Mouse (Mus musculus): ENCODE measurements around the gene Zfp455. TPM values are rescaled to one million over a fixed set of nuclear protein-coding genes. Genes with fewer than 3 reads are reported as not detected.
A peak's percentile ranks its signal among the peaks of the same experiment; 100 is the strongest.
"Not testable (repeated sequence)": the region's sequence is repeated elsewhere in the genome, so short reads cannot be mapped to it uniquely, and the experiment has no call there.

Gene Zfp455
- 0.12 and 0.36 TPM in 2 replicates for polyA plus RNA-seq (2012; rRNA removed)

GRCm38 (mm10) chr13:67194340-67194894 lies at the start of gene Zfp455:
Gene Zfp455 (plus strand): TSS chr13:67194506.
- no peak within 1 kb of the TSS for H3K27ac ChIP-seq (ENCODE audit: insufficient read depth, low read depth, low read length)
- no peaks in the 10 kb centered on the region for H3K4me1 ChIP-seq (ENCODE audit: control insufficient read depth, insufficient read depth, low read length)
- peak within 1 kb of the TSS; percentile 98 for H3K4me3 ChIP-seq (ENCODE audit: insufficient read depth, low read depth, low read length)
- no peaks in the 10 kb centered on the region for H3K27me3 ChIP-seq (replicated peaks; ENCODE audit: control insufficient read depth, insufficient read depth, low read length)
- no peaks in the 10 kb centered on the region for H3K36me3 ChIP-seq (ENCODE audit: control insufficient read depth, insufficient read depth, low read length)
- 2% methylated on average over 13 of the region's 13 CpGs for WGBS
- DNase-seq: peak; percentile 82
- TF ChIP-seq CTCF (conservative IDR thresholded peaks at IDR 0.05; ENCODE audit: insufficient read depth, insufficient read length, low read depth, low read length) (no peak), POLR2A (IDR thresholded peaks at IDR 0.05; ENCODE audit: low read depth, low read length) (no peak)

GRCm38 (mm10) chr13:67166122-67166521 lies 28.2 kb upstream of the Zfp455 start:
- not testable (repeated sequence) for DNase-seq; H3K4me1 ChIP-seq (ENCODE audit: control insufficient read depth, insufficient read depth, low read length); H3K36me3 ChIP-seq (ENCODE audit: control insufficient read depth, insufficient read depth, low read length); H3K27ac ChIP-seq (ENCODE audit: insufficient read depth, low read depth, low read length); H3K4me3 ChIP-seq (ENCODE audit: insufficient read depth, low read depth, low read length); H3K27me3 ChIP-seq (replicated peaks; ENCODE audit: control insufficient read depth, insufficient read depth, low read length)
- 55% methylated on average over 4 of the region's 4 CpGs for WGBS

- DNase-seq: peak; percentile 91
- H3K4me1 ChIP-seq (ENCODE audit: control insufficient read depth, insufficient read depth, low read length); H3K36me3 ChIP-seq (ENCODE audit: control insufficient read depth, insufficient read depth, low read length); H3K27me3 ChIP-seq (replicated peaks; ENCODE audit: control insufficient read depth, insufficient read depth, low read length): not testable (repeated sequence)
- Histone ChIP-seq H3K4me3 (ENCODE audit: insufficient read depth, low read depth, low read length) (peak within 1 kb of the TSS; percentile 97), H3K27ac (ENCODE audit: insufficient read depth, low read depth, low read length) (peak within 1 kb of the TSS; percentile 66)
- WGBS: under 1% methylated on average over 17 of the region's 17 CpGs
These were observed 21.1 kb upstream of the Zfp455 start, which contains the start of gene Rsl1 for GRCm38 (mm10) chr13:67172991-67173722. Gene Rsl1 (plus strand): TSS chr13:67173182.

DNA sequence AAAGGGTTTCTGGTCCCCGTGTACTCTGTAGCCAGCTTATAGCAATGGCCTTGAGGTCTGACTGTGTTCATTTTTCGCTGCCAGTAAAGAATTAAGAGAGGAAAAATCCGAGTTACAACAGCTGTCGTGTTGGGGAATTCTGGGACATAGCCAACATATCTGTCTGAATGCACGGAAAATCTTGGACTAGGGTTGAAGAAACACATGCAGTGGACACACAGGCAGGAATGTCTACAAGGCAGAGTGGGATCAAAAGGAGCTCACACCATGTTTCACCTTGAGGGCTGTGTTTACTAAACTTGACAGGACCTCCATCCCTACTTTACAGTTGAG lies 20.6 kb upstream of the Zfp455 start:
- H3K36me3 ChIP-seq (ENCODE audit: control insufficient read depth, insufficient read depth, low read length): no peaks in the 10 kb centered on the region
- no peak for DNase-seq
- no peak for TF ChIP-seq POLR2A (IDR thresholded peaks at IDR 0.05; ENCODE audit: low read depth, low read length)
- TF ChIP-seq CTCF (conservative IDR thresholded peaks at IDR 0.05; ENCODE audit: insufficient read depth, insufficient read length, low read depth, low read length): no peak
- H3K4me1 ChIP-seq (ENCODE audit: control insufficient read depth, insufficient read depth, low read length): peaks cover 3% of the 10 kb centered on the region; the same call in 1 of the 2 replicates
- WGBS: 16% methylated on average over 5 of the region's 5 CpGs
- no peak overlapping the region for H3K27ac ChIP-seq (ENCODE audit: insufficient read depth, low read depth, low read length)
- H3K4me3 ChIP-seq (ENCODE audit: insufficient read depth, low read depth, low read length): peak overlapping the region; percentile 97; the same call in 1 of the 2 replicates
- no peaks in the 10 kb centered on the region for H3K27me3 ChIP-seq (replicated peaks; ENCODE audit: control insufficient read depth, insufficient read depth, low read length)

DNA sequence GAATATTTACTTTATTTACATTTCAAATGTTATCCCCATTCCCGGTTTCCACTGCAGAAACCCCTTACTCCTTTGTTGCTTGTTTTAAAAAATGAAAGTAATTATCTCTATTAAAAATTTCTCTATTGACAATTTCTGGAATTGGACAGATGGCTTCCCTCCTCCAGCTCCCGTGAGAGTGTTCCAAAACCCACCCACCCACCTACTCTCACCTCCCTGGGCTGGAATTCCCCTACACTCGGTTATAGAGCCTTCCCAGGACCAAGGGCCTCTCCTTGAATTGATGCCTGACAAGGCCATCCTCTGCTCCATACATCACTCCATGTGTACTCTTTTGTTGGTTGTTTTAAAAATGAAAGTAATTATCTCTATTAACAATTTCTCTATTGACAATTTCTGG lies 7.3 kb downstream of the Zfp455 start:
- Histone ChIP-seq H3K4me1 (ENCODE audit: control insufficient read depth, insufficient read depth, low read length) (no peaks in the 10 kb centered on the region), H3K27ac (ENCODE audit: insufficient read depth, low read depth, low read length) (no peak overlapping the region), H3K4me3 (ENCODE audit: insufficient read depth, low read depth, low read length) (no peak overlapping the region), H3K27me3 (replicated peaks; ENCODE audit: control insufficient read depth, insufficient read depth, low read length) (no peaks in the 10 kb centered on the region), H3K36me3 (ENCODE audit: control insufficient read depth, insufficient read depth, low read length) (no peaks in the 10 kb centered on the region; the same call in 1 of the 2 replicates)
- TF ChIP-seq CTCF (conservative IDR thresholded peaks at IDR 0.05; ENCODE audit: insufficient read depth, insufficient read length, low read depth, low read length) (no peak), POLR2A (IDR thresholded peaks at IDR 0.05; ENCODE audit: low read depth, low read length) (no peak)
- 81% methylated on average over 3 of the region's 3 CpGs for WGBS
- no peak for DNase-seq

GRCm38 (mm10) chr13:67214015-67214607 lies 19.8 kb downstream of the Zfp455 start:
- TF ChIP-seq CTCF (conservative IDR thresholded peaks at IDR 0.05; ENCODE audit: insufficient read depth, insufficient read length, low read depth, low read length): 0 out of 2 replicates have a peak, but pooled peaks have one; percentile 19
- TF ChIP-seq POLR2A (IDR thresholded peaks at IDR 0.05; ENCODE audit: low read depth, low read length): no peak

More at GRCm38 (mm10) chr13:67214015-67214607, 19.8 kb downstream of the Zfp455 start:
- WGBS: 46% methylated on average over 4 of the region's 4 CpGs
- no peak overlapping the region for H3K27ac ChIP-seq (ENCODE audit: insufficient read depth, low read depth, low read length)
- no peaks in the 10 kb centered on the region for H3K36me3 ChIP-seq (ENCODE audit: control insufficient read depth, insufficient read depth, low read length)
- H3K27me3 ChIP-seq (replicated peaks; ENCODE audit: control insufficient read depth, insufficient read depth, low read length): no peaks in the 10 kb centered on the region
- H3K4me1 ChIP-seq (ENCODE audit: control insufficient read depth, insufficient read depth, low read length): no peaks in the 10 kb centered on the region
- no peak overlapping the region for H3K4me3 ChIP-seq (ENCODE audit: insufficient read depth, low read depth, low read length)
- DNase-seq: no peak

Other genes starting within 250 kb of the Zfp455 start
- gene Zfp712, start 133.3 kb upstream of the Zfp455 start, polyA plus RNA-seq (2012; rRNA removed): 0.16 and 0.19 TPM in 2 replicates
- 0.15 and 0.48 TPM in 2 replicates for gene Zfp708, start 96.5 kb upstream of the Zfp455 start, polyA plus RNA-seq (2012; rRNA removed)
- gene Gm28557, start 85.9 kb upstream of the Zfp455 start, polyA plus RNA-seq (2012; rRNA removed): 4.0 and 5.0 TPM in 2 replicates
- gene Rslcan18, start 78.2 kb upstream of the Zfp455 start, polyA plus RNA-seq (2012; rRNA removed): 0.31 and 0.53 TPM in 2 replicates
- 0.31 and 0.39 TPM in 2 replicates for gene Zfp759, start 72.8 kb upstream of the Zfp455 start, polyA plus RNA-seq (2012; rRNA removed)
- gene Rsl1, start 21.3 kb upstream of the Zfp455 start, polyA plus RNA-seq (2012; rRNA removed): 2.4 and 3.0 TPM in 2 replicates
- gene Zfp458, start 84.0 kb downstream of the Zfp455 start, polyA plus RNA-seq (2012; rRNA removed): 0.53 and 0.61 TPM in 2 replicates
- 2.0 and 2.1 TPM in 2 replicates for gene Zfp457, start 112.0 kb downstream of the Zfp455 start, polyA plus RNA-seq (2012; rRNA removed)
- gene Zfp595, start 138.1 kb downstream of the Zfp455 start, polyA plus RNA-seq (2012; rRNA removed): 0.65 and 0.78 TPM in 2 replicates
- gene Gm28044, start 166.0 kb downstream of the Zfp455 start, polyA plus RNA-seq (2012; rRNA removed): 0.20 TPM in 1 of 2 replicates, not detected in the other
- gene Zfp953, start 166.1 kb downstream of the Zfp455 start, polyA plus RNA-seq (2012; rRNA removed): 0.23 and 0.47 TPM in 2 replicates
- gene Gm28041, start 181.2 kb downstream of the Zfp455 start, polyA plus RNA-seq (2012; rRNA removed): 0.25 TPM in 1 of 2 replicates, not detected in the other
- 0.15 and 0.31 TPM in 2 replicates for gene Zfp456, start 181.3 kb downstream of the Zfp455 start, polyA plus RNA-seq (2012; rRNA removed)
- gene Zfp429, start 205.3 kb downstream of the Zfp455 start, polyA plus RNA-seq (2012; rRNA removed): 1.8 and 3.4 TPM in 2 replicates
- 0.24 and 0.44 TPM in 2 replicates for gene Zfp459, start 226.9 kb downstream of the Zfp455 start, polyA plus RNA-seq (2012; rRNA removed)